Mouse (Mus musculus): ENCODE results near the gene Car15.

DNA sequence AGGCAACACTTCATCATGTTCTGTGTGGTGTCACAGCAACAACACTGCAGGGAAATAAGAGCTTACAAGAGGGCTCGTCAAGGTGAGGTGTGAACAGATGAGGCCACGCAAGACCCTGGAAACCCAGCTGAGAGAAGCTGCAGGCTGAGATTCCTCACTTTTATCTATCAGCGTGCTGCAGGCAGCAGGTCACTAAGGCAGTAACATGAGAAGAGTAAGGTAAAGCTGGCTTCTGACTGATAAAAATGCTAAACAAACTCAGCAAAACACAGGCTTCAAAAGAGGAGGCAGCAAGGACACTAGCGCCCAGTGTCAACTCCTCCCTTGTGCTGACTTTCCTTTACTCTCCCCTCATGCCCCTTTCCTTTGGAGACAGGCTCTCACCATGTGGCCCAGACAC, 34.8 kb upstream of the Car15 start:
- TF ChIP-seq HCFC1 (IDR thresholded peaks at IDR 0.05; ENCODE audit: borderline replicate concordance, insufficient read depth, low read length): no peak
- no peak for TF ChIP-seq CHD2 (IDR thresholded peaks at IDR 0.05; ENCODE audit: low read depth, low read length)
- no peak for TF ChIP-seq MAFK (IDR thresholded peaks at IDR 0.05; ENCODE audit: insufficient read depth, low read depth, low read length)
- no peak for TF ChIP-seq ZC3H11A (IDR thresholded peaks at IDR 0.05; ENCODE audit: borderline replicate concordance, low read depth, low read length)
- TF ChIP-seq ZNF384 (IDR thresholded peaks at IDR 0.05; ENCODE audit: low read depth, low read length): no peak
